Mouse (Mus musculus): Measurements from ENCODE around the gene Mmp9.
A peak's percentile ranks its signal among the peaks of the same experiment; 100 is the strongest.

The Mmp9 gene

GRCm38 (mm10) chr2:164940140-164940830 is at the start of gene Mmp9:
Mmp9 (plus strand) TSS chr2:164940780.
- DNase-seq (ENCODE audit: low spot score in 2 of 2) = no peak

GRCm38 (mm10) chr2:164891056-164891834 is 49.3 kb upstream of the Mmp9 start:
- no peak for DNase-seq (ENCODE audit: low spot score in 2 of 2)

GRCm38 (mm10) chr2:164891908-164892695 is 48.5 kb upstream of the Mmp9 start:
- DNase-seq (ENCODE audit: low spot score in 2 of 2) = no peak

- no peak for DNase-seq (ENCODE audit: low spot score in 2 of 2)
These were observed 47.8 kb upstream of the Mmp9 start for GRCm38 (mm10) chr2:164892696-164893216.

- DNase-seq (ENCODE audit: low spot score in 2 of 2) = no peak
These were observed 46.5 kb upstream of the Mmp9 start for GRCm38 (mm10) chr2:164894048-164894447.

- no peak for DNase-seq (ENCODE audit: low spot score in 2 of 2)
These were observed 45.9 kb upstream of the Mmp9 start for GRCm38 (mm10) chr2:164894644-164895043.

- no peak for DNase-seq (ENCODE audit: low spot score in 2 of 2)
These were observed 44.7 kb upstream of the Mmp9 start for GRCm38 (mm10) chr2:164895885-164896284.

GRCm38 (mm10) chr2:164898008-164898407 is 42.6 kb upstream of the Mmp9 start:
- DNase-seq (ENCODE audit: low spot score in 2 of 2) = no peak

- no peak for DNase-seq (ENCODE audit: low spot score in 2 of 2)
These were observed 41.5 kb upstream of the Mmp9 start for GRCm38 (mm10) chr2:164899034-164899433.

- DNase-seq (ENCODE audit: low spot score in 2 of 2) = no peak
These were observed 40.7 kb upstream of the Mmp9 start for GRCm38 (mm10) chr2:164899723-164900459.

GRCm38 (mm10) chr2:164901380-164901779 is 39.2 kb upstream of the Mmp9 start:
- no peak for DNase-seq (ENCODE audit: low spot score in 2 of 2)

GRCm38 (mm10) chr2:164903496-164903895 is 37.1 kb upstream of the Mmp9 start:
- DNase-seq (ENCODE audit: low spot score in 2 of 2) = no peak

GRCm38 (mm10) chr2:164906071-164906470 is 34.5 kb upstream of the Mmp9 start:
- no peak for DNase-seq (ENCODE audit: low spot score in 2 of 2)

GRCm38 (mm10) chr2:164907511-164907910 is 33.1 kb upstream of the Mmp9 start:
- DNase-seq (ENCODE audit: low spot score in 2 of 2) = no peak

GRCm38 (mm10) chr2:164908011-164908410 is 32.6 kb upstream of the Mmp9 start:
- no peak for DNase-seq (ENCODE audit: low spot score in 2 of 2)

GRCm38 (mm10) chr2:164909100-164909499 is 31.5 kb upstream of the Mmp9 start:
- DNase-seq (ENCODE audit: low spot score in 2 of 2) = no peak

GRCm38 (mm10) chr2:164909542-164909941 is 31.0 kb upstream of the Mmp9 start:
- DNase-seq (ENCODE audit: low spot score in 2 of 2) = no peak

- no peak for DNase-seq (ENCODE audit: low spot score in 2 of 2)
These were observed 30.1 kb upstream of the Mmp9 start for GRCm38 (mm10) chr2:164910360-164911061.

GRCm38 (mm10) chr2:164911086-164912048 is 29.2 kb upstream of the Mmp9 start, which contains the start of gene Zfp335:
Zfp335 (minus strand) TSS chr2:164911757.
- peak; percentile 90 to 91 for DNase-seq (ENCODE audit: low spot score in 2 of 2)
